Mouse (Mus musculus) E14TG2a.4 (cell line): ENCODE measurements around the gene Wwc2.

ENCODE experiments used
- CTCF ChIP-seq: conservative IDR thresholded peaks from 2 replicates; pipeline ENCODE4 v1.5.1; 2014; ENCODE audit warnings: low read length
- POU5F1 ChIP-seq: IDR thresholded peaks from 2 replicates; pipeline ENCODE4 v1.6.1; 2014; ENCODE audit warnings: low read length, borderline replicate concordance

DNA sequence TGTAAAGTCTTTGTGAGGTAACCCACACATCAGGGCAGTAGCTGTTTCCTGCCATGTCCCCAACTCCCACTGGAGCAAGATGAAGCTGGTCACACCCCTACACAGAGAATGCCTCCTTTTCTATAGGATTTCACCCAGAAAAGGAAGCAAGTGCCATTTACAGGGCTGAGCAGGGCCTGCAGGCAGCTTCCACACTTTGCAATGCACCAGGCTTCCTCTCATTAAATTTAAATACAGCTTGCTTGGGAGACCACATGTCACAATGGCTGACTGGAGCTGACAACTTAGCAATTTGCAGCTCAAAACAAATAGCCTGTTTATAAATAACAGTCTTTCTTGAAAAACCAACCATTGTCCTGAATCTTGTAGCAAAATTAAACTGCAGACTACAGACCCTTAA lies 5.5 kb downstream of the Wwc2 start:
- no peak for TF ChIP-seq CTCF
- TF ChIP-seq POU5F1, result no peak
